Mouse (Mus musculus): ENCODE measurements around the gene Vmn1r94.
"Not testable (repeated sequence)": the region's sequence is repeated elsewhere in the genome, so short reads cannot be mapped to it uniquely, and the experiment has no call there.

The Vmn1r94 gene

DNA sequence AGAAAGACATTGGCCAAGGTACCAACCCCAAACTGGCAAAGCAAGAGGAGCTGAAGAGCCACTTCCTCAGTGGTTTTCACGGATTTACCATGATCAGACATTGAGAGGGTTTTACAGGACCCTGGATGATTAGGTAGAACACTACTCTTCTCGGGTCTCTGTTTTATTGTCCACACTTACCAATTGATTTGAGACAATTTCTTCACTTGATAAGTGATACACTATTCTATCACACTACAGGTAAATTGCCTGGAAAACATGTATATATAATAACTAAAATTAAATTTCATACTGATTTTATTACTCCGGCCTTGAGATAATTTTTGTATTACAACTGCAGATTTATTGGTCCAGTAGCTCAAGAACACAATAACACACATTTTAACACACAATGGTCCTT is at the start of gene Vmn1r94:
TSS of gene Vmn1r94 (minus strand) at position 101 of the 400 bp plus-strand sequence.
- DNase-seq (ENCODE audit: low spot score), result not testable (repeated sequence)

DNA sequence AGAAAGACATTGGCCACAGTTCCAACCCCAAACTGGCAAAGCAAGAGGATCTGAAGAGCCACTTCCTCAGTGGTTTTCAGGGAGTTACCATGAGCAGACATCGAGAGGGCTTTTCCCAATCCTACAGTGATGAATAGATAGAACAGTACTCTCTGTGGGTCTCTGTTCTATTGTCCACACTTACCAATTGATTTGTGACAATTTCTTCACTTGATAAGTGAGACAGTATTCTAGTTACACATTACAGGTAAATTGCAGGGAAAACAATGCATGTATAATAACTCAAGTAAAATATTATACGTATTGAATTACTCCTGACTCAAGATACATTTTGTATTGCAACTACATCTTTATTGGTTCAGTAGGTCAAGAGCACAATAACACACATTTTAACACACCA is 37.3 kb upstream of the Vmn1r94 start, which contains the start of gene Gm6164:
TSS of gene Gm6164 (minus strand) at position 101 of the 400 bp plus-strand sequence.
- DNase-seq (ENCODE audit: low spot score), result not testable (repeated sequence)

DNA sequence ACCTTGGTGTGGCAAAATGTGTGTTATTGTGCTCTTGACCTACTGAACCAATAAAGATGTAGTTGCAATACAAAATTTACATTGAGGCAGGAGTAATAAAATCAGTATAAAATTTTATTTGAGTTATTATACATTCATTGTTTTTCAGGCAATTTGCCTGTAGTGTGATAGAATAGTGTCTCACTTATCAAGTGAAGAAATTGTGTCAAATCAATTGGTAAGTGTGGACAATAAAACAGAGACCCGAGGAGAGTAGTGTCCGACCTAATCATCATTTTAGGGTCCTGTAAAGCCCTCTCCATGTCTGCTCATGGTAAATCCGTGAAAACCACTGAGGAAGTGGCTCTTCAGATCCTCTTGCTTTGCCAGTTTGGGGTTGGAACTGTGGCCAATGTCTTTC is 25.2 kb upstream of the Vmn1r94 start, which contains the start of gene Vmn1r95:
TSS of gene Vmn1r95 (plus strand) at position 301 of the 400 bp plus-strand sequence.
- not testable (repeated sequence) for DNase-seq (ENCODE audit: low spot score)

DNA sequence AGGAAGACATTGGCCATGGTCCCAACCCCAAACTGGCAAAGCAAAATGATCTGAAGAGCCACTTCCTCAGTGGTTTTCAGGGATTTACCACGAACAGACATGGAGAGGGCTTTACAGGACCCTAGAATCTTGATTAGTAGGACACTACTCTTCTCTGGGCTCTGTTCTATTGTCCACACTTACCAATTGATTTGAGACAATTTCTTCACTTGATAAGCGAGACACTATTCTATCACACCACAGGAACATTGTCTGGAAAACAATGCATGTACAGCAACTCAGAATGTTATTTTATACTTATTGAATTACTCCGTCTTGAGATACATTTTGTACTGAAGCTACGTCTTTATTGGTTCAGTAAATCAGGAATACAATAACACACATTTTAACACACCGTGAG is 29.2 kb downstream of the Vmn1r94 start, which contains the start of gene Vmn1r93:
TSS of gene Vmn1r93 (minus strand) at position 101 of the 400 bp plus-strand sequence.
- DNase-seq (ENCODE audit: low spot score), result not testable (repeated sequence)

DNA sequence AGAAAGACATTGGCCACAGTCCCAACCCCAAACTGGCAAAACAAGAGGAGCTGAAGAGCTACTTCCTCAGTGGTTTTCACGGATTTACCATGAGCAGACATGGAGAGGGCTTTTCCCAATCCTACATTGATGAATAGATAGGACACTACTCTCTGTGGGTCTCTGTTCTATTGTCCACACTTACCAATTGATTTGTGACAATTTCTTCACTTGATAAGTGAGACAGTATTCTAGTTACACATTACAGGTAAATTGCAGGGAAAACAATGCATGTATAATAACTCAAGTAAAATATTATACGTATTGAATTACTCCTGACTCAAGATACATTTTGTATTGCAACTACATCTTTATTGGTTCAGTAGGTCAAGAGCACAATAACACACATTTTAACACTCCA is 45.7 kb downstream of the Vmn1r94 start, which contains the start of gene Gm16442:
TSS of gene Gm16442 (minus strand) at position 101 of the 400 bp plus-strand sequence.
- not testable (repeated sequence) for DNase-seq (ENCODE audit: low spot score)
